Mouse (Mus musculus): ENCODE measurements around the gene A630095N17Rik.

GRCm38 (mm10) chr1:75214442-75214841, 17.5 kb downstream of the A630095N17Rik start:
- TF ChIP-seq EP300 (IDR thresholded peaks at IDR 0.05) (no peak), CTCF (IDR thresholded peaks at IDR 0.05) (no peak)
